13 mouse cellular contexts compared by ENCODE assay signal in genomic region chr3:108961655-108962054, GRCm38 (mm10). TPM values are rescaled to one million over a fixed set of nuclear protein-coding genes. Genes with fewer than 3 reads are reported as not detected.
DNase-seq lines count a peak whose midpoint lies in the region; ATAC-seq and TF ChIP-seq lines count a peak whose summit lies in the region.
"Had no signal": no experiment of that assay in that cellular context is flagged by ENCODE, and none has a peak within 500 bp of the region (broad histone marks: within the 10 kb centered on the region; RNA-seq: fewer than 3 reads in every experiment).

No protein-coding gene starts in this region.

- H3K9ac ChIP-seq in lung, embryonic 15.5 days, result 0 out of 2 replicates have a peak overlapping the region, but pooled peaks have one; percentile 3
- H3K9ac ChIP-seq in forebrain, embryonic 15.5 days (replicated peaks), result 0 out of 2 replicates have a peak overlapping the region, but pooled peaks have one; percentile 16
- peak overlapping the region; percentile 46; the same call in 1 of the 2 replicates for H3K9ac ChIP-seq in midbrain, postnatal 0 days (replicated peaks; ENCODE audit: low read length, poor library complexity, severe bottlenecking)
- H3K9ac ChIP-seq: liver, embryonic 12.5 days had no signal

- TF ChIP-seq POLR2A in lung, adult 2 months (IDR thresholded peaks at IDR 0.05; ENCODE audit: borderline replicate concordance, extremely low read depth, low read depth, low read length), result no peak

- H3K4me2 ChIP-seq in lung, embryonic 15.5 days, result peak overlapping the region; percentile 38
- H3K4me2 ChIP-seq in forebrain, embryonic 15.5 days (replicated peaks), result peak overlapping the region; percentile 28
- H3K4me2 ChIP-seq in midbrain, postnatal 0 days (ENCODE audit: low read depth, low read length, poor library complexity, severe bottlenecking), result peak overlapping the region; percentile 37
- H3K4me2 ChIP-seq: liver, embryonic 12.5 days had no signal

- peaks cover 11% of the 10 kb centered on the region for H3K4me1 ChIP-seq in lung, embryonic 15.5 days
- H3K4me1 ChIP-seq in lung, adult 2 months (ENCODE audit: control insufficient read depth, insufficient read depth, low read length), result no peaks in the 10 kb centered on the region
- peaks cover 10% of the 10 kb centered on the region for H3K4me1 ChIP-seq in forebrain, embryonic 15.5 days
- H3K4me1 ChIP-seq in midbrain, postnatal 0 days (ENCODE audit: insufficient read depth, low read length), result peaks cover 14% of the 10 kb centered on the region; the same call in 1 of the 2 replicates
- H3K4me1 ChIP-seq: liver, embryonic 12.5 days had no signal

- no peak for ATAC-seq in lung, embryonic 15.5 days (ENCODE audit: borderline replicate concordance, extremely low read depth, low FRiP score, low TSS enrichment)
- peak; percentile 44 for ATAC-seq in forebrain, embryonic 15.5 days (replicated peaks)
- ATAC-seq in midbrain, postnatal 0 days (ENCODE audit: low FRiP score), result peak; percentile 61
- ATAC-seq: liver, embryonic 12.5 days had no signal

- no peak overlapping the region for H3K4me3 ChIP-seq in lung, embryonic 15.5 days
- no peak overlapping the region for H3K4me3 ChIP-seq in lung, adult 2 months (replicated peaks; ENCODE audit: extremely low read depth, low read depth, low read length)
- no peak overlapping the region for H3K4me3 ChIP-seq in forebrain, embryonic 15.5 days
- no peak overlapping the region for H3K4me3 ChIP-seq in midbrain, postnatal 0 days (ENCODE audit: low read depth, low read length)
- H3K4me3 ChIP-seq: gastrocnemius, adult 2 months; liver, embryonic 12.5 days had no signal

- no peak overlapping the region for H3K27ac ChIP-seq in lung, embryonic 15.5 days
- H3K27ac ChIP-seq in forebrain, embryonic 15.5 days (replicated peaks), result peak overlapping the region; percentile 58
- H3K27ac ChIP-seq in midbrain, postnatal 0 days (ENCODE audit: low read depth, low read length), result peak overlapping the region; percentile 78
- H3K27ac ChIP-seq: gastrocnemius, adult 2 months; liver, embryonic 12.5 days had no signal

- 32% methylated on average over 6 of the region's 6 CpGs for WGBS in lung, embryonic 15.5 days
- WGBS in lung, adult 2 months, result 37% methylated on average over 6 of the region's 6 CpGs
- WGBS in forebrain, embryonic 15.5 days, result 54% methylated on average over 6 of the region's 6 CpGs
- WGBS in midbrain, postnatal 0 days, result 12% methylated on average over 6 of the region's 6 CpGs

- H3K27me3 ChIP-seq in lung, embryonic 15.5 days, result no peaks in the 10 kb centered on the region
- no peaks in the 10 kb centered on the region for H3K27me3 ChIP-seq in forebrain, embryonic 15.5 days
- H3K27me3 ChIP-seq in midbrain, postnatal 0 days (ENCODE audit: insufficient read depth, low read length), result no peaks in the 10 kb centered on the region
- H3K27me3 ChIP-seq: liver, embryonic 12.5 days had no signal

- H3K9me3 ChIP-seq in lung, embryonic 15.5 days, result no peaks in the 10 kb centered on the region
- H3K9me3 ChIP-seq in forebrain, embryonic 15.5 days, result no peaks in the 10 kb centered on the region
- H3K9me3 ChIP-seq in midbrain, postnatal 0 days (ENCODE audit: low read length), result no peaks in the 10 kb centered on the region
- H3K9me3 ChIP-seq: liver, embryonic 12.5 days had no signal

- H3K36me3 ChIP-seq in lung, embryonic 15.5 days, result no peaks in the 10 kb centered on the region
- H3K36me3 ChIP-seq in forebrain, embryonic 15.5 days, result no peaks in the 10 kb centered on the region
- H3K36me3 ChIP-seq in midbrain, postnatal 0 days (ENCODE audit: insufficient read depth, low read length), result no peaks in the 10 kb centered on the region
- H3K36me3 ChIP-seq: liver, embryonic 12.5 days had no signal

- no peak for DNase-seq in lung, adult 2 months
- no peak for DNase-seq in midbrain, postnatal 0 days (ENCODE audit: low spot score)
- peak; percentile 56 to 58 for DNase-seq in thymus, postnatal 36 days
- DNase-seq in adipocyte (ENCODE audit: low spot score), result no peak
- DNase-seq in kidney, postnatal 25 days, result no peak
- DNase-seq: gastrocnemius, adult 2 months; kidney, postnatal 14 days had no signal

- no peak for TF ChIP-seq CTCF in lung, adult 2 months (IDR thresholded peaks at IDR 0.05; ENCODE audit: insufficient read depth, low read length)
- no peak for TF ChIP-seq CTCF in midbrain, postnatal 0 days (IDR thresholded peaks at IDR 0.05)

RNA-seq across cellular contexts. Expression of gene Gm9857, which starts 21.4 kb away (rescaled TPM):
- not detected in 2 replicates for polyA plus RNA-seq in lung, embryonic 15.5 days (2015; fragmentation: Nextera tagmentation; extraction: Ambion mirVana)
- polyA plus RNA-seq in lung, adult 2 months (2012; rRNA removed), result not detected in 2 replicates
- polyA plus RNA-seq in forebrain, embryonic 15.5 days (2015; fragmentation: Nextera tagmentation; extraction: Ambion mirVana), result 0.75 and 0.78 TPM in 2 replicates
- total RNA-seq in midbrain, postnatal 0 days (2014; rRNA removed), result not detected in 2 replicates
- polyA plus RNA-seq in midbrain, postnatal 0 days (2015; fragmentation: Nextera tagmentation; extraction: Ambion mirVana), result not detected in 2 replicates
- total RNA-seq: adrenal gland, postnatal 4 days; gastrocnemius, adult 2 months; MEL; neutrophil, adult 5-6 weeks had no signal
- polyA plus RNA-seq: liver, embryonic 12.5 days had no signal

RNA-seq across cellular contexts. Expression of gene Henmt1, which starts 22.0 kb away (rescaled TPM):
- polyA plus RNA-seq in lung, embryonic 15.5 days (2015; fragmentation: Nextera tagmentation; extraction: Ambion mirVana), result 0.32 and 0.42 TPM in 2 replicates
- polyA plus RNA-seq in lung, adult 2 months (2012; rRNA removed), result 0.19 TPM in 1 of 2 replicates, not detected in the other
- polyA plus RNA-seq in forebrain, embryonic 15.5 days (2015; fragmentation: Nextera tagmentation; extraction: Ambion mirVana), result 1.2 and 1.6 TPM in 2 replicates
- 1.3 and 2.3 TPM in 2 replicates for total RNA-seq in midbrain, postnatal 0 days (2014; rRNA removed)
- 2.2 and 2.6 TPM in 2 replicates for polyA plus RNA-seq in midbrain, postnatal 0 days (2015; fragmentation: Nextera tagmentation; extraction: Ambion mirVana)
- total RNA-seq: gastrocnemius, adult 2 months; MEL; neutrophil, adult 5-6 weeks had no signal

RNA-seq across cellular contexts. Expression of gene Prpf38b, which starts 50.1 kb away (rescaled TPM):
- polyA plus RNA-seq in lung, embryonic 15.5 days (2015; fragmentation: Nextera tagmentation; extraction: Ambion mirVana), result 73.4 and 81.9 TPM in 2 replicates
- polyA plus RNA-seq in lung, adult 2 months (2012; rRNA removed), result 48.9 and 64.0 TPM in 2 replicates
- polyA plus RNA-seq in forebrain, embryonic 15.5 days (2015; fragmentation: Nextera tagmentation; extraction: Ambion mirVana), result 60.7 and 66.9 TPM in 2 replicates
- 33.5 and 36.9 TPM in 2 replicates for total RNA-seq in midbrain, postnatal 0 days (2014; rRNA removed)
- polyA plus RNA-seq in midbrain, postnatal 0 days (2015; fragmentation: Nextera tagmentation; extraction: Ambion mirVana), result 32.5 and 42.2 TPM in 2 replicates

Comparison
In these comparisons a context has a peak if more than half of its experiments do, and no peak if none do; other contexts are left out.
1. DNase-seq: peak in thymus, postnatal 36 days (2 of 2); none in lung, adult 2 months (single experiment), midbrain, postnatal 0 days (single experiment), adipocyte (single experiment) and kidney, postnatal 25 days (0 of 2).
2. Peak in every context shown above with its lines, with median percentiles within 50 percentile points of each other: H3K4me2 ChIP-seq and H3K9ac ChIP-seq.